Mouse (Mus musculus) liver, embryonic 12.5 days (tissue): ENCODE results near the gene Plpp3. TPM values are rescaled to one million over a fixed set of nuclear protein-coding genes. Genes with fewer than 3 reads are reported as not detected.
A peak's percentile ranks its signal among the peaks of the same experiment; 100 is the strongest.

Experiments
- ATAC-seq: fragments of 200-750 bp; cut with Nextera tagmentation; 2 replicates; pipeline ENCODE4 v1.8.0; 2017; ENCODE audit warnings: moderate number of reproducible peaks, mild to moderate bottlenecking, moderate library complexity
- H3K27ac ChIP-seq: fragments of 300-500 bp; sonication (generic); 2 replicates; pipeline ENCODE4 v1.5.1; 2016; ENCODE audit warnings: mild to moderate bottlenecking
- H3K27me3 ChIP-seq: fragments of 300-500 bp; sonication (generic); replicated peaks from 2 replicates; pipeline ENCODE4 v1.6.1; 2016; ENCODE audit warnings: mild to moderate bottlenecking, moderate library complexity
- H3K36me3 ChIP-seq: fragments of 300-500 bp; sonication (generic); 2 replicates; pipeline ENCODE4 v1.6.1; 2016; ENCODE audit warnings: mild to moderate bottlenecking, moderate library complexity
- H3K4me1 ChIP-seq: fragments of 300-500 bp; sonication (generic); 2 replicates; pipeline ENCODE4 v1.6.1; 2016
- H3K4me2 ChIP-seq: fragments of 300-500 bp; sonication (generic); 2 replicates; pipeline ENCODE4 v1.6.1; 2016; ENCODE audit warnings: mild to moderate bottlenecking, moderate library complexity
- H3K4me3 ChIP-seq: fragments of 300-500 bp; sonication (generic); 2 replicates; pipeline ENCODE4 v1.5.1; 2016; ENCODE audit warnings: mild to moderate bottlenecking, moderate library complexity
- H3K9ac ChIP-seq: fragments of 300-500 bp; sonication (generic); 2 replicates; pipeline ENCODE4 v1.6.1; 2016; ENCODE audit warnings: mild to moderate bottlenecking, moderate library complexity
- H3K9me3 ChIP-seq: fragments of 300-500 bp; sonication (generic); replicated peaks from 2 replicates; pipeline ENCODE4 v1.6.1; 2016; ENCODE audit warnings: mild to moderate bottlenecking, moderate library complexity
- WGBS: fragments of 180-500 bp; shearing (Covaris S2); methylation state at CpG from one replicate; pipeline ENCODE4 v1.1.7; 2016; ENCODE audit not compliant: insufficient replicate concordance; 5-methylcytosine and 5-hydroxymethylcytosine counted together
- polyA plus RNA-seq: library from polyadenylated mRNA; unstranded; fragments of >200 nt; fragmentation: Nextera tagmentation; extraction: Ambion mirVana; gene quantifications from 2 replicates; pipeline ENCODE4 v1.2.1, GENCODE M21; 2016

Plpp3 gene
- polyA plus RNA-seq, 1 experiment from 2014 or later: 14.5 TPM

DNA sequence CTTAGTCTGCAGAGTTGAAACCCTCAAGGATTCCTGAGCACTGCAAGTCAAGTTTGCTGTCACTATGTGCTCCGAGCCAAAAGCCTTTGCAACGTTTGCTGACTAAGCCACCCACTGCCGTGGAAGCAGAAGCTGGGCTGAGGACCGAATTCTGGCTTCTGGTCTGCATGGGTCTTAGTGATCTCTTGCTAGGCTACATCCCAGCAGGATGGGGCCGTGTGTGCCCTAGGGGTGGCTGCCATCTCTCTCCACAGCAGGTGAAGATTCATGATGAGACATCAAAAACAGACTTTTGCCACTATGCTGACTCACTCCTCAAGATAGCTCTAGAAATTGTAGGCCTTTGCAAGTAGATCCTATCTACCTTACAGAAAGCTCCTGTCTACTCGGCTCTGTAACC is 69.2 kb downstream of the Plpp3 start:
- H3K36me3 ChIP-seq: peaks cover 34% of the 10 kb centered on the region
- no peaks in the 10 kb centered on the region for H3K9me3 ChIP-seq
- 64% methylated on average over 6 of the region's 6 CpGs for WGBS
- H3K4me2 ChIP-seq: no peak overlapping the region
- H3K4me1 ChIP-seq: peaks cover 16% of the 10 kb centered on the region; the same call in 1 of the 2 replicates
- peak; percentile 31; the same call in 1 of the 2 replicates for ATAC-seq
- H3K9ac ChIP-seq: no peak overlapping the region
- no peak overlapping the region for H3K27ac ChIP-seq
- no peaks in the 10 kb centered on the region for H3K27me3 ChIP-seq
- no peak overlapping the region for H3K4me3 ChIP-seq

DNA sequence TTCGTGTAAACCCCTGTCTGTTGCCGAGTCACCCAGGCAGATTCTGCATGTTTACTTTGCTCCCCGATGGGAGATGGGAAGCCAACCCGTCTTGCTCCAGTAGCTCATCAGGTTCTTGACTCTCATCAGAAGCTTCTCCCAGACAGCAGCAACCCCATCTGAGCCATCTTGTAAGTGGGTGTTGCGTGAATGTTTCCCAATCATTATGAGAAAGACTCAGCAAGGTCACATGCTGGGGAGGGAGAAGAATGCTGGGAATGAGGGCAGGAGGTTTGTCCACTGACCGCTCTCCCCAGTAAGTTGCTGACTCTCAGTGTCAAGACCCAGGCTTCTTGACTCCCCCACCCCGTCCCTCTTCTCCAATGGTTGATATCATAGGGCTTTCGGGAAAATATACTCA is 73.0 kb downstream of the Plpp3 start:
- 77% methylated on average over 8 of the region's 8 CpGs for WGBS

DNA sequence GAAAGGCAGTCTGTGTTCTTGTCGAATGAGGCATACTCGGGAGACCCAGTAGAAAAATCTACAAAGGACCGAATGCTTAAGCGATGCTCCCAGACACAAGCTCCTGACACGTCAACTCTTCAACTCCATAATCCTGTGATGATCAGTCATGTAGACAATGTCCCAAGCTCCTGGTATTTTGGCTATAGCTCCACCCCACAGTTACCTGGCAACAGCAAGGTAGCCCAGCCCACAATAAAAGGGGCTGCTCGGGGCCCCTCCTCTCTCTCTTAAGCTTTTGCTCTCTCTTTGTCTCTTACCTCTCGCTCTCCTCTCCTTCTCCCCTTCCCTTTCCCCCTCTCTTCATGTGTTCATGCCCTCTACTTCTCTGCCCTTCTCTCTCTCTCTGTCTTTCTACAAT is 83.1 kb downstream of the Plpp3 start:
- Histone ChIP-seq H3K9ac (no peak overlapping the region), H3K9me3 (no peaks in the 10 kb centered on the region), H3K36me3 (no peaks in the 10 kb centered on the region), H3K4me2 (no peak overlapping the region), H3K4me1 (no peaks in the 10 kb centered on the region), H3K4me3 (no peak overlapping the region), H3K27me3 (peaks cover 12% of the 10 kb centered on the region; the same call in 1 of the 2 replicates), H3K27ac (no peak overlapping the region)
- ATAC-seq: no peak
- WGBS: 72% methylated on average over 7 of the region's 7 CpGs

More for the DNA sequence above, 73.0 kb downstream of the Plpp3 start:
- Histone ChIP-seq H3K9ac (no peak overlapping the region), H3K27me3 (no peaks in the 10 kb centered on the region), H3K9me3 (no peaks in the 10 kb centered on the region), H3K27ac (no peak overlapping the region), H3K36me3 (peaks cover 24% of the 10 kb centered on the region), H3K4me3 (no peak overlapping the region), H3K4me2 (no peak overlapping the region), H3K4me1 (peaks cover 10% of the 10 kb centered on the region; the same call in 1 of the 2 replicates)
- no peak for ATAC-seq

DNA sequence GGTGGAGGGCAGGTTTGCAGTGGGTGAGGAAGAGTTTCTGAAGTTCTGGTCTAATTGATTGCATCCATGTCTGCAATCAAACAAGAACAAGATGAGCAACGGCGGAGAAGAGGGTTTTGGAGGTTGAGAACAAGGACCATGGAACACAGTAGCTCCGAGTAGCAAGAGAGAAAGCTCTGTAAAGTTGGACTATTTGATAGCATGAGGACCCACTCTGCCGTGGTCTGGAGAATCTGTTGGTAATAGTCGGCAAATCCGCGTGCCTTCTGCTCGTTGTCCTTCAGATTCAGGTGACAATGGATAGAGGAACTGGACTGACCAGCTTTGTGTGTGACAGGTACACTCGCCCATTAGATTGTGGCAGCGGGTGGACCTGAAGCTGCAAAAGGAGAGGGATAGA is 87.8 kb downstream of the Plpp3 start:
- 60% methylated on average over 10 of the region's 10 CpGs for WGBS
- Histone ChIP-seq H3K9ac (no peak overlapping the region), H3K36me3 (no peaks in the 10 kb centered on the region), H3K4me3 (no peak overlapping the region), H3K27ac (no peak overlapping the region), H3K4me1 (no peaks in the 10 kb centered on the region), H3K9me3 (no peaks in the 10 kb centered on the region), H3K4me2 (no peak overlapping the region), H3K27me3 (peaks cover 25% of the 10 kb centered on the region; the same call in 1 of the 2 replicates)
- ATAC-seq: no peak

DNA sequence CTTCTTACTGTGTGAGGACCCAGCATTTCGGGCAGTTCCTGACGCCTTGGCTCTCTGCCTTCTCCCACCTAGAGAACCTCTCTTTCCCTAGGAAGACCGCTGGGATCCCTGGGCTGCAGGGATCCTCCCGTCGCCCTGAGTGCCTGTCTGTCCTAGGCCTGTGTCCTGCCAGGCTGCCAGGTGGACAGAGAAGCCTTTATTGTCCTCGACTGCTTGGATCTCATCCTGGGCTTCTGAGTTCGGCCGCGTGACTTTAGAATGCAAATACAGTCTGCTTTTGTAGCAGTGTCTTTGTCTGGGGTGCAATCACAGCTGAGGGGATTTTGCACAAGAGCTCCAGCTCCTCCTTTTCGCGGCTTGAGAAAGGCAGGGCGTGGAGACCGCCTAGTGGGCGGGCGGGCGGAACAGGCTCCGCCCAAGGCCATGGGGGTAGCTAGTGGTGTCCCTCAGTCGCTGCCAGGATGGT is 88.4 kb downstream of the Plpp3 start:
- 6% methylated on average over 18 of the region's 18 CpGs for WGBS
- Histone ChIP-seq H3K27ac (no peak overlapping the region), H3K4me3 (no peak overlapping the region), H3K9ac (no peak overlapping the region), H3K9me3 (no peaks in the 10 kb centered on the region), H3K4me2 (peak overlapping the region; percentile 49), H3K36me3 (no peaks in the 10 kb centered on the region), H3K27me3 (peaks cover 25% of the 10 kb centered on the region; the same call in 1 of the 2 replicates), H3K4me1 (no peaks in the 10 kb centered on the region)
- no peak for ATAC-seq

DNA sequence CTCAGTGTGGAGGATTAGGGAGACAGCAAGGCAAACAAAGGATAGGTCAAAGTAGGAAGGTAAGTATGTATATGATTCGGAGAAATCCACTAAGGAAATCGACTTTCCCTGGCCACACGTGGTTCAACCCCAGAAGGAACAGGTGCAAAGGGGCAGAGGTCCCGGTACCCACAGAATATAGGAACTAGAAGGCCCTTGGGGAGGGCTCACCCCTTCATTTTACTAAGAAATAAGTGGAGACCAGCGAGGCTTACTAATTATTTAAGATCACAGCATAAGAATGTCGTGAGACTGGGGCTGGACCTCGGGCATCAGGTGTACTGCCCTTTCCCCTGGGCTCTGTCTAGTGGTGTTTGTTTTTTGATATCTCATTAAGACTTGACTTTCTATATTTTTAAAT is 89.2 kb downstream of the Plpp3 start:
- H3K27me3 ChIP-seq: peaks cover 25% of the 10 kb centered on the region; the same call in 1 of the 2 replicates
- H3K27ac ChIP-seq: no peak overlapping the region
- no peaks in the 10 kb centered on the region for H3K36me3 ChIP-seq
- H3K9me3 ChIP-seq: no peaks in the 10 kb centered on the region
- no peaks in the 10 kb centered on the region for H3K4me1 ChIP-seq
- H3K9ac ChIP-seq: no peak overlapping the region
- H3K4me3 ChIP-seq: no peak overlapping the region
- no peak for ATAC-seq
- 61% methylated on average over 7 of the region's 7 CpGs for WGBS
- H3K4me2 ChIP-seq: no peak overlapping the region

DNA sequence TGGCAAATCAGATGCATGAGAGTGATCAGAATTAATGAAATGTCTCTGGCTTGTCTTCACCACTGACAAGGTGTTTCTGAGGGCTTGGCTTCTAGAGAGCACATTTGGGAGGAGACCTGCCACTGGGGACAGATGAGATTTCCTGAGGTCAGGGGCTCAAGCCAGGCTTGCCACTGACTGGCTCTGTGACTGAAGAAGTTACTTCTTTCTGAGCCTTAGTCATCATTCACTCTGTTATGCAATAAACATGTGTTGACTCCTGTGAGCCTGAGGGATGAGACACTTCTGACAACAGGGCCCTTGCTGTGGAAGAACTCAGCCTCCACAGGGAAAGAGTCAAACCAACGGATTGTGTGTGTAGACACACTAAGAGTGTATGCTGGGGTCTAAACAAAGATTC is 91.0 kb downstream of the Plpp3 start:
- 50% methylated on average over 1 of the region's 1 CpGs for WGBS
- ATAC-seq: no peak

DNA sequence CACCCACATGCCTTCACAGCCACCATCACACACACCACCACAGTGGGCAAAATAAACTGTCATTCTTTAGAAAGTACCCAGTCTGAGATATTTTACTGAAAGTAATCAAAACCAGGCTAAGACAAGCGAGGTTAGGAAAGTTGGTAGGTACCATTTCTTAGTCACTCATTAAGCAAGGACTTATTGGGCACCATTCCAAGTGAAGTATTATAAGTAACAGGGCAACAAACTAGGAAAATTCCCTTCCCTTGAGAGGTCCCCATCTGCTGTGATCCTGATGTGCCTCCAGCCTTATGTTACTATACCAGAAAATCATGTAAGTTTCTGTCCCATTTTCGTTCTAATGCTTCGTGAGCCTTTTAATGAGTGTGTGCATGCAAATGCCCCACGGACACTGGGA is 92.1 kb downstream of the Plpp3 start:
- Histone ChIP-seq H3K4me1 (no peaks in the 10 kb centered on the region), H3K27ac (no peak overlapping the region), H3K9ac (no peak overlapping the region), H3K27me3 (peaks cover 22% of the 10 kb centered on the region; the same call in 1 of the 2 replicates), H3K9me3 (no peaks in the 10 kb centered on the region), H3K36me3 (no peaks in the 10 kb centered on the region), H3K4me3 (no peak overlapping the region), H3K4me2 (no peak overlapping the region)
- ATAC-seq: no peak
- WGBS: 68% methylated on average over 4 of the region's 4 CpGs

More for the DNA sequence above, 91.0 kb downstream of the Plpp3 start:
- Histone ChIP-seq H3K9me3 (no peaks in the 10 kb centered on the region), H3K4me2 (no peak overlapping the region), H3K27me3 (peaks cover 25% of the 10 kb centered on the region; the same call in 1 of the 2 replicates), H3K4me3 (no peak overlapping the region), H3K9ac (no peak overlapping the region), H3K27ac (no peak overlapping the region), H3K36me3 (no peaks in the 10 kb centered on the region), H3K4me1 (no peaks in the 10 kb centered on the region)

DNA sequence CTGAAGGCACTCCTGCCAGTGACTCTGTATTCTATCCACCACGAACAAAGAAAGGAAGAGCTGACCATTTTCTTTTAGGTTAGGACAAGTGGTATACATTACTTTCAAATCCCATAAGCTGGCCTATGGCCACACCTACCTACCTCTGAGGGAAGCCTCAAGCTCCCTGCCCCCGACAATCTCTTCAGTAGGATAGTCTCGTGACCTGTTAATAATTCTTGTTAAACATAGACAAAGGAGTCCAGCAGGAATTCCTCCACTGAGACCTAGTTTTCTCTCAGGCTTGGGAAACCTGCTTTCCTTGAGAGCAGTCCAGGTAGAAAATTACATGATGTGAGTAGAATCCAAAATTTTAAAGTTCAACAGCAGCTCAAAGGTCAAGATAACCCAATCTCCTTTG is 93.8 kb downstream of the Plpp3 start:
- H3K36me3 ChIP-seq: no peaks in the 10 kb centered on the region
- peaks cover 5% of the 10 kb centered on the region; the same call in 1 of the 2 replicates for H3K27me3 ChIP-seq
- no peak overlapping the region for H3K9ac ChIP-seq
- no peaks in the 10 kb centered on the region for H3K9me3 ChIP-seq
- H3K4me1 ChIP-seq: no peaks in the 10 kb centered on the region
- H3K27ac ChIP-seq: no peak overlapping the region
- ATAC-seq: no peak
- H3K4me3 ChIP-seq: no peak overlapping the region
- no peak overlapping the region for H3K4me2 ChIP-seq
- 58% methylated on average over 3 of the region's 3 CpGs for WGBS

DNA sequence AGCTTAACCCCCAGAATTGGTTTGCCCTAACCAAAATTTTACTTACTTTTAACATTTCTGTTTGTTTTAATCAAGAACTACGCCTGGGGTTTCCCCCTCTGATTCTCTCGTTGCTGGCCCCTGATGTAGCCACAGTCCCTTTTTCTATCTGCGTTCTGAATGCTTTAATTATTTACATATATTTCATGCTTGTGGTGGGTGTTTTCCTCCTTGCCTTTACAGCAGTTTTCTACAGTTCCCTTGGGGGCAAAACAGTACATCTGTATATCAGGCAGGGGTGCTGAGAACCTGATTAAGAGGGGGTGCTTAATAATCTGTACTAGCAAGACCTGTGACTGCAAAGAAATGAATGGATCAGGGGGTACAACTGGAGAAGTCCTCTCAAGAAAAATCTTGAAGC is 94.9 kb downstream of the Plpp3 start:
- WGBS: 51% methylated on average over 3 of the region's 3 CpGs

DNA sequence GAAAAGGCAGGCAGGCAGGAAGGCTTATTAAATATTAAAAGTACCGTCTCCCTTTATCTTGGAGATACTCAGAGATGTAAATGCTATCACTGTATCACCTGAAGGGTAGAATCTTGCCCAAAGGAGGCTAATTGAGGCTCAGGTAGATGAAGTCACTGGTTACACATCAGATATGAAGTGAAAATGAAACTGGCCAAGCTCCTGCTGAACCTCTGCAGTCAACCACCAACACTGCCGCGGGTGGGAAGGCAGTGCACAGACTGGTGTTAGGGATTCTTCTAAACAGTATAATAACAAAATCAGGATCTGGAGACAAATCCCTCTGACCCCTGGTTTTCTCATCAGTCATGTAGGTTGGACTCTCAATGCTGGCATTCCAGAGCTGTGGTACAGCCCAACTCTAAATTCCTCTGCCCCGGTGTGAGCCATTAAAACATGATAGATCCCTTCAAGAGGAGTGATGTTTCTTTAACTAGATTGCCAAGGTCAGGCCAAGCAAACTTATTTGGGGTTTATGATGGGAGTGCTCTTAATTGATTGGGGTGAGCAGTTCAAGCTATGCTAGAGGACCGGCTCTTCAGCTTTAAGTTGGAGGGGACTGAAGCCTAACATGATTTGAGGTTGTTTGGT is 95.5 kb downstream of the Plpp3 start:
- Histone ChIP-seq H3K36me3 (no peaks in the 10 kb centered on the region), H3K4me2 (no peak overlapping the region), H3K4me1 (no peaks in the 10 kb centered on the region), H3K4me3 (no peak overlapping the region), H3K27me3 (no peaks in the 10 kb centered on the region), H3K9me3 (no peaks in the 10 kb centered on the region), H3K9ac (no peak overlapping the region), H3K27ac (no peak overlapping the region)
- 53% methylated on average over 5 of the region's 5 CpGs for WGBS
- no peak for ATAC-seq

More for the DNA sequence above, 94.9 kb downstream of the Plpp3 start:
- Histone ChIP-seq H3K4me2 (no peak overlapping the region), H3K9ac (no peak overlapping the region), H3K27me3 (no peaks in the 10 kb centered on the region), H3K9me3 (no peaks in the 10 kb centered on the region), H3K4me3 (no peak overlapping the region), H3K36me3 (no peaks in the 10 kb centered on the region), H3K27ac (no peak overlapping the region), H3K4me1 (no peaks in the 10 kb centered on the region)
- ATAC-seq: no peak

DNA sequence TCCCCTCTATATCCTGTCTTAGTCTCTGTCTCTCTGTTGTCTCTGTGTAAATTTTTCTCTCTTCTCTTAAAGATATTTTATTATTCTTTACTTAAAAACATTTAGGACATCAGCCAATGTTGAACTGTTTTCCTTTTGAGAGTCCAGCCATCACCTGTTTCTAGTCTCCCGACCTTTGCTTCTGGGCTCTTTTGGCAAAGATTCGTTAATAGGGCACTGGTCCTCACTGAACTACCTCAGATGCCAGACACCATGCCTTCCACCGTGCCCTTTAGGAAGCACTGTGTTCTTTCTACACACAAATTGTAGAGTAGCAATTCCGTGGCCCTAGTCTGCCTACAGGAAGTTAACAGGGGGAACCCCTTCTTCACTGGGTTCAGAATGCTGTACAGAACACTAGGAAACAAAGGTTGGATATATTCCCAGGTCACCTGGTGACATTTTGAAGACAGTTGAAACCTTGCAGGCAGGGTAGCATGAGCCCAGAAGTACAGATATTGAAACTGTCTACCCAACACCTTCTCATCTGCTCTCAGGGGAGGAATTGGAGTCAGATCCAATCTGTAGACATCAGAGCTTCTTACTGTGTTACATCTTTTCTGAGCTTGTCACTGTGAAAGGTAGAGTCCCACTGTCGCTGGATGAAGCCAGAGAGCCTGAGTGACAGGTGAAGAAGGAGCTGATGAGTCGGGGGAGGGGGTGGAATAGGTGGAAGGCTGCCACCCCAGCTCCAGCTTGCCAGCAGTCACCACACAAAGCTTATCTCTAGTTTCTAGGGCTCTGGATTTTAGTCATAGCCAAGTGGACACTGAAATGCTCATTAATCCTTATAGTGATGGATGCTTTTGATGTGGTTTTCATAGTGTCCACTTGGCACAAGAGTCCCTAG is 96.5 kb downstream of the Plpp3 start:
- no peaks in the 10 kb centered on the region for H3K4me1 ChIP-seq
- H3K9me3 ChIP-seq: no peaks in the 10 kb centered on the region
- H3K9ac ChIP-seq: no peak overlapping the region
- no peak overlapping the region for H3K4me3 ChIP-seq
- no peak overlapping the region for H3K4me2 ChIP-seq
- H3K36me3 ChIP-seq: no peaks in the 10 kb centered on the region
- H3K27ac ChIP-seq: no peak overlapping the region
- no peak for ATAC-seq
- no peaks in the 10 kb centered on the region for H3K27me3 ChIP-seq
- 42% methylated on average over 6 of the region's 6 CpGs for WGBS
